Comparison of ENCODE assay signal across 20 mouse cellular contexts in genomic region chr16:43328221-43328620, GRCm38 (mm10).
DNase-seq lines count a peak whose midpoint lies in the region; ATAC-seq and TF ChIP-seq lines count a peak whose summit lies in the region.
"Had no signal": no experiment of that assay in that cellular context is flagged by ENCODE, and none has a peak within 500 bp of the region (broad histone marks: within the 10 kb centered on the region; RNA-seq: fewer than 3 reads in every experiment).

No protein-coding gene starts in this region.

- no peak overlapping the region for H3K4me3 ChIP-seq in liver, adult 2 months (ENCODE audit: insufficient read depth, low read depth, low read length)
- H3K4me3 ChIP-seq in liver, embryonic 12.5 days = no peak overlapping the region
- no peak overlapping the region for H3K4me3 ChIP-seq in hindbrain, embryonic 11.5 days (ENCODE audit: low read depth, low read length)

- 29% methylated on average over 1 of the region's 1 CpGs for WGBS in liver, adult 2 months
- 60% methylated on average over 1 of the region's 1 CpGs for WGBS in liver, embryonic 12.5 days (ENCODE audit: insufficient replicate concordance)
- 90% methylated on average over 1 of the region's 1 CpGs for WGBS in hindbrain, embryonic 11.5 days

- no peak for ATAC-seq in liver, embryonic 12.5 days
- ATAC-seq in hindbrain, embryonic 11.5 days (ENCODE audit: low FRiP score) = no peak
- ATAC-seq: activated CD4-positive, CD25-positive, alpha-beta regulatory T cell, adult 4 months; CD4-positive, CD25-positive, alpha-beta regulatory T cell, adult 4 months; Patski had no signal

- no peaks in the 10 kb centered on the region for H3K9me3 ChIP-seq in liver, embryonic 12.5 days (replicated peaks)
- H3K9me3 ChIP-seq in hindbrain, embryonic 11.5 days (ENCODE audit: control insufficient read depth, low read length) = no peaks in the 10 kb centered on the region
- H3K9me3 ChIP-seq: G1E had no signal

- H3K9ac ChIP-seq in liver, adult 2 months (ENCODE audit: low read depth, low read length) = no peak overlapping the region
- no peak overlapping the region for H3K9ac ChIP-seq in liver, embryonic 12.5 days
- no peak overlapping the region for H3K9ac ChIP-seq in hindbrain, embryonic 11.5 days (ENCODE audit: low read depth, low read length)

- H3K4me1 ChIP-seq in liver, adult 2 months (ENCODE audit: control insufficient read depth, insufficient read depth, low read length) = peaks cover 12% of the 10 kb centered on the region
- H3K4me1 ChIP-seq in liver, embryonic 12.5 days = peaks cover 2% of the 10 kb centered on the region; the same call in 1 of the 2 replicates
- no peaks in the 10 kb centered on the region for H3K4me1 ChIP-seq in hindbrain, embryonic 11.5 days (replicated peaks; ENCODE audit: control insufficient read depth, insufficient read depth, low read length)

- no peak for TF ChIP-seq POLR2A in liver, adult 2 months (IDR thresholded peaks at IDR 0.05; ENCODE audit: extremely low read depth, insufficient read depth, low read length)

- no peak overlapping the region for H3K4me2 ChIP-seq in liver, embryonic 12.5 days
- no peak overlapping the region for H3K4me2 ChIP-seq in hindbrain, embryonic 11.5 days (replicated peaks; ENCODE audit: low read depth, low read length)

- H3K27me3 ChIP-seq in liver, adult 2 months (ENCODE audit: control insufficient read depth, insufficient read depth, low read length) = no peaks in the 10 kb centered on the region
- H3K27me3 ChIP-seq in liver, embryonic 12.5 days (replicated peaks) = no peaks in the 10 kb centered on the region
- H3K27me3 ChIP-seq in hindbrain, embryonic 11.5 days (ENCODE audit: control insufficient read depth, insufficient read depth, low read length) = no peaks in the 10 kb centered on the region
- H3K27me3 ChIP-seq: CH12.LX, Patski had no signal

- H3K36me3 ChIP-seq in liver, adult 2 months (ENCODE audit: control insufficient read depth, insufficient read depth, low read length) = no peaks in the 10 kb centered on the region
- no peaks in the 10 kb centered on the region for H3K36me3 ChIP-seq in liver, embryonic 12.5 days
- no peaks in the 10 kb centered on the region for H3K36me3 ChIP-seq in hindbrain, embryonic 11.5 days (ENCODE audit: control insufficient read depth, insufficient read depth, low read length)
- H3K36me3 ChIP-seq: G1E had no signal

- H3K79me2 ChIP-seq in liver, adult 2 months (ENCODE audit: control insufficient read depth, insufficient read depth, low read length) = peaks cover 8% of the 10 kb centered on the region; the same call in 1 of the 2 replicates

- DNase-seq in liver, adult 2 months (ENCODE audit: extremely low read depth, low read depth, low spot score) = peak; percentile 94
- DNase-seq in adipocyte (ENCODE audit: low spot score) = peak; percentile 66
- DNase-seq in hindbrain, embryonic 11.5 days (ENCODE audit: low spot score) = no peak
- DNase-seq: adrenal gland, adult 2 months; adrenal gland, adult 8-10 months; adrenal gland, postnatal 10 days; adrenal gland, postnatal 14 days; adrenal gland, postnatal 25 days; adrenal gland, postnatal 36 days; B cell, adult 2 months; cerebellum, adult 11 months; cerebellum, adult 11-12 months; cerebellum, adult 18-20 months; cerebellum, adult 2 months had no signal

- no peak for TF ChIP-seq CTCF in liver, adult 2 months (IDR thresholded peaks at IDR 0.05; ENCODE audit: low read depth, low read length)

- no peak overlapping the region for H3K27ac ChIP-seq in liver, adult 2 months (replicated peaks; ENCODE audit: insufficient read depth, low read depth, low read length)
- no peak overlapping the region for H3K27ac ChIP-seq in liver, embryonic 12.5 days
- H3K27ac ChIP-seq in hindbrain, embryonic 11.5 days (ENCODE audit: low read depth, low read length) = no peak overlapping the region
